Mouse (Mus musculus) adrenal gland, adult 8-10 months (tissue): Measurements from ENCODE around the gene Bbs9. TPM values are rescaled to one million over a fixed set of nuclear protein-coding genes. Genes with fewer than 3 reads are reported as not detected.

Experiments used
- DNase-seq: peaks from one replicate; pipeline ENCODE4 v3.0.0; 2022
- total RNA-seq, 4 experiments: library from RNA; stranded (reverse); gene quantifications; 2 replicates each; pipeline ENCODE4 v1.2.4; 2022

The Bbs9 gene
- total RNA-seq, 4 experiments from 2014 or later = 18.1 to 34.9 (median 27.1) TPM

DNA sequence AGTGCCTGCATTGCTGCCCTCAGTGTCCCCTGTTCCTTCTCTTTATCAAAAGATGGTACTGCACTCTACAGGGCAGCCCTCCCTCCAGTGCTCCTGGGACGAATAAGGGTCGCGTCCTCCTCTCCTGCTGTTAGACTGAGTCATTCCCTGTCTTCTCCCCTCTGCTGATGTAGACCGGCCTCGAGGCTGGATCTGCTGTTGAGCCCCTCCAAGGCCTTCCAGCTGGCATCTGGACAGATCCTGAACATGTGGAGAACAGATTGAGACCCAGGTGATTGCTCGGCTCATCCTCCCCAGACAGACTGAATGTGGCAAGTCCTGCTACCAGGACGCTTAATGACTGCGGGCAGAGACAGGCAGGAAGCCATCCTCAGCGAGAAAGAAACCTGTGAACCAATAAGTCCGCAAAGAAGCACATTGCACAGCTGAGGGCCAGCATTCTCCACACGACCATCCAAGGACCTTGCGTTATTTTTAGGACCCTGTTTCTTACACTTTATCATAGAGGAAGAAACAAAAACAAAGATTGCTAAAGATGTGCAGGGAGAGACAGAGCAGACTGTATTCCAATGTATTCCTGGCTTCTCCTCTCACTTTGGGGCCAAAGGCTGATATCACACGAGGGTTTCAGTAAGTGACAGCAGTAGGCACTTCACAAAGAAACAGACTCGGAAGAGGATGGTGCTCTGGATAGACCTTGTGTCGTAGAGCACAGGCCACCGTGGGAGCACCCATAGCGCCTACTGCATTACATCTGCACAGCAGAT lies 275.4 kb downstream of the Bbs9 start:
- peak; percentile 3 for DNase-seq

DNA sequence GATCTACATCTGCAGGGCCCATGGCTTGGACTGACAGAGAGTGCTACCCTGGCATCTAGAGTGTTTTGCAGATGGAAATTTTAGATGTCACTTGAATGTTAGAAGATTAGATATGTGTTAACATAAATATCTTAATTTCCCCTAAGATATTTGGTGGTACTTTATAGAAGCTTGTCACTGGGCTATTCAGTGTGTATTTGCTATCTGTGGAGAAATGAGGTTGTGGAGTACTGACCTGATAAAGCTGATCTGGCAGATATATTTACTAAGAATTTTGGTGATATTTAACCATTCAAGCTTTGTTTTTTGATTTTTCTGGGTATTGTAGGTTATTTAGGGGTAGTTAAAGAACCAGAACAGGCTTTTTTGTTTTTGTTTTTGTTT lies 276.0 kb downstream of the Bbs9 start:
- no peak for DNase-seq

DNA sequence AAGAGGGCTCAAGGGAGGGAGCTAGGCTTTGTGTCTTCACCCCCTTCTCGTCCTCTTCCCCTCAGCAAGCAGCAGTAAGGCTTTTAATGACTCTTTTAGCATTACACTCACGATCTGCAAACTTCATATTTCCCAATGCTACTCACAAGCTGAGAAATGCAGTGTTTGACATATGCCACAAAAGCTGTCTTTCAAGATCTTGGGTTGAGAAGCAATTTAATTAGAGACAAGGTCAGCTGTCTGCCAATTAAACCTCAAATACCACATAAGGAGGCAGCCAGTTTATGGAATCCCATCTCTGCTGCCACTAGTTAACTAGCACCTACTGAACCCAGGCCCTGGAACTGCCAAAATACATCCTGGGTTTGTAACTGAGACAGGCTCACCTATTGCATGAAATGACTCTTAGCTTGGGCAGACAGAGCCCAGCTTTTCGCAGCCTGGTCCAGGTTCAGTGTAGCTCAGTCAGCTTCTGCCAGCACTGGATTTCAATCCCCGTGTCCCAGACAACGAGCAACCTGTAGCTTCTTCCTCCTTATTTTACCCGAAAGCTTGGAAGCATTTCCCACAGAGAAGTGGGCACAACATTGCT lies 278.7 kb downstream of the Bbs9 start:
- DNase-seq = no peak

DNA sequence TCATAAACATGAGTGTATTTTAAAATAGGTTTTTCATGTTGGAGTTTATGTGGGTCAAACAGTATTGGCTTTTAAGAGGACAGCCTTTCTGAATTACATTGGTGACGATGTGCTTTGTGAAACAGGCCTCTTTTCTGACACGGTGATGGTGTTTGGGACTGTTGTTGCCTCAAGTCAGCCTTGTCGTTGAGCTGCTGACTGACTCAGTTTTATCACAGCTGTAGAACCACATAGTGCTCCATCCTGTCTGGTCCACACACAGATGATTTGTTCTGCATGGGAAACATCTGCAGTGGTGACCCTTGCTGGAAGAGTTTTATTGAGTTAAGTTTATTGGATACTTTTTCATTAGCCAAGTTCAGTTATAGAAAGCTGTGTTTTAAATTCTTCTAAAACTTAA lies 283.0 kb downstream of the Bbs9 start:
- DNase-seq = no peak

DNA sequence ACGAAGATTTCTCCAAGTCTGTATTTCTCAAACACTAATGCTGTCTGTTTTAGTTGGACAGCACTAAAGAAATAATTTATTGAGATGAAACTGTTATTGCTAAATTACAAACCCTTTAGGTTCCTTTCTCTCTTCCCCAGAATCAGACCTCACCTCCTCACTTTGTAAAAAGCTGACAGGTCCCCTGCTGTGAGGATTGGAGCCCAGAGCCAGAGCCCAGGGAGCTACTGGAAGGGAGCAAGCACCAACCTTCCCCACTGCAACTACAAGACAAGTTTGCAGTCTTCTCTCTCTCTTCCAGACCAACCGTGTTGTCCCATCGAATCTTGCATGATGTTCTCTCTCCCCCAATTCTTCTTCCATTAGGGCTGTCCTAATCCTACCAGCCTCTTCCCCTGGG lies 283.7 kb downstream of the Bbs9 start:
- DNase-seq = no peak

DNA sequence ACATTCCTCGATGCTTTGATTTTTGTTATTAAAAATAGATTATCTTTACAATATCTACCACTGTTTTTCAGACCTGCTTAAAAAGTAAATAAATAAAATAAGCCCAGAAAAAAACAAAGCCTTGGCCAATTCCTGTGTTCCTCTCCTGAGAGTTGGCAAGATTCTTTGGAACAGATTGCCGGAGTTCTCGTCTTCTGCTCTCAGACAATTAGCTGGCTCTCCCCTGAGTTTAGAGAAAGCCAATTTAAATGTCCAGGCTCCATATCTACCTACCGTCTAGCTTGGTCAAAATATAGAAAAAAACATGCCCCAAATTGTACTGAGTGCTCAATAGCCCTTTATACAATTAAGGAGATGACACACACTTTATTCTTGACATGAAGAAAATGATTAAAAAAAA lies 284.9 kb downstream of the Bbs9 start:
- no peak for DNase-seq

DNA sequence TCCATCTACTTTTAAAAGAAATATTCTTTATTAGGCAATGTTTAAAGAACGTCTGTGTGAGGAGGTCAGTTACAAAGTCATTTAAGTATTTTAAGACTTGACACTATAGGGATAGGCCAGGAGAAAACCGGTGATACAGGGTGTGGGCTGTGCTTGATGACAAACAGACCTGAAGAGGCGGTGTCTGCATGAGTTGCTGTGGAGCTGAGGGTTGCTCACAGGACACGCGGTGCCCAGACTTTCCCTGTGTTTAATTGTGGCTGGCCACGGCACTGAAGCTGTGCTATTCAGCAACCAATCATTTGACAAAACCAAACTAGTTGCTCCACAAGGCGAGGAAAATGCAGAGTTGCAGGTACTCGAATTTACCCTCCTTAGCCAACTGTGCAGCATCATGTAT lies 286.0 kb downstream of the Bbs9 start:
- DNase-seq = no peak

DNA sequence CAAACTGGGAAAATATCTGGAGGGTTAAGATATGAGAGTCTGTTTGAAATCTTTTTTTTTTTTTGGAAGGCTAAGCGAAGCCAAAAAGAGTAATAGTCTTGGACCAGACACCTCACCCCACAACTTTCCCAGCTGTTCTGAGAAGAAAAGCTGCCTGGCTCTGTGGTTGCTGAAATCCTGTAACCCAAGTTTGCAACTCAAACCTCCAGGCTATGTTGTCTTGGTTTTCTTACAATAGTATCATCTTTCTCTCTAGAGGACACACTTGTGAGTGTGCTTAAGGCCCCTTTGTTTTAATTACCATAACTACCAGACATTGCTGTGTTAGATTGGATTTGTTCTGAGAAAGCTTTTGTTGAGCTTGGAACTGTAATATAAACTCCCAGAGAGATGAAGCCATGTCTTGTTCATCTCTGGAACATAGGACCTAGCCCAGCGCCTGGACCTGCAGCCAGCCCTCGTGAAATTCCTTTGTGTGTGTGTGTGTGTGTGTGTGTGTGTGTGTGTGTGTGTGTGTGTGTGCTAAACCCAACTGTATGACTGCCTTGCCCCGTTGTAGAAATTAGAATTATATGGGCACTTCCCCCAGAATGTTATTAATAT lies 290.2 kb downstream of the Bbs9 start:
- DNase-seq = no peak

DNA sequence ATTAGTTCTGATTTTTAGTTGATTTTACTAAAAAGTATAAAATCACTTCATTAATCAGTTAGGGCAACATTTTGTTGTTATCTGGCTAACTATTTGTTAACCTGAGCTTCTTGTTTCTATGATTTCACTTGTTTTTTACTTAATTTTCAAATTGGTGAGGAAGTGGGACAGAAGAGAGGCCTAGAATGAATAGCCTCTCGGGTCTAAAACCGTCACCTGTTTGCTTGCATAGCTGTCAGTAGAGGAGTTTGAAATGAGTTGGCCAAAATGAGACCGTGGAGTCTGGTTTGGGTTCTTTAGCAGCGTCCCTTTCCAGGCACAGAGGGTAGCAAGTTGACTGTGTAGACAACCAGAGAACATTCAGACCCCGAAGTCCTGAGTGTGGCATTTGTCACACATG lies 291.6 kb downstream of the Bbs9 start:
- no peak for DNase-seq

DNA sequence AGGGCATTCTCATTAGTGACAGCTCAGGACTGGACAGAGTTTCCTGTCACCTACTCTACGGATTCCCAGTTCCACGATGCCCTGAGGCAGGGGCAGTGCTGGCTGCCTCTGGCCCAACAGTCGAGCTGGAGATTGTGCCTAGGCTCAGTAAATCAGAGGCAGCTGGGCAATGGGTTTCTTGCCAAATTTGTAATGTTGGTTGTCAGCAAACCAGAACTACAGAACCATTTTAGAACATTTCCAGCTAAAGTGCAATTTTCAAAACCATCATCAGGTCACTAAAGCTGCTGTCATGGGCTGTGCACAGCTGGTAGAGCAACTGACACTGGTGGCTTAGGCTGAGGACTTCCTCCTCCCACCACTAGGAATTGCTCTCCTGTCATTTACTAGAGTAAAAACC lies 292.3 kb downstream of the Bbs9 start:
- DNase-seq = no peak

DNA sequence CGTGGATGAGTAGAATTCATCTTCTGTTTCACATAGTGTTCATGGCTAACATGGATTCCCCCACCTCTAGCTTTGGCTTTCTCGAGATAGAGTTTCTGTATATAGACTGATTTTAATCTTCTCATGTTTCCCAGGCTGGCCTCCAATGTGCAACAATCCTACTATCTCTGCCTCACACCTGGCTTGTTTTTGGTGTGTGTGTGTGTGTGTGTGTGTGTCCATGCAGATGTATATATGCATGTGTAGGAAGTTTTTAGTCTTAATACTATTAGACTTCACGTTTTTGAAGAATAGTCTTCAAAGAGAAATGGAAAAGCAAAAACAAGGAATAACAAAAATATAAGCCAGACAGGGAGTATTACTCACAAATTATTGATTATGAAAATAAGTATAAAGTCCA lies 296.3 kb downstream of the Bbs9 start:
- no peak for DNase-seq

DNA sequence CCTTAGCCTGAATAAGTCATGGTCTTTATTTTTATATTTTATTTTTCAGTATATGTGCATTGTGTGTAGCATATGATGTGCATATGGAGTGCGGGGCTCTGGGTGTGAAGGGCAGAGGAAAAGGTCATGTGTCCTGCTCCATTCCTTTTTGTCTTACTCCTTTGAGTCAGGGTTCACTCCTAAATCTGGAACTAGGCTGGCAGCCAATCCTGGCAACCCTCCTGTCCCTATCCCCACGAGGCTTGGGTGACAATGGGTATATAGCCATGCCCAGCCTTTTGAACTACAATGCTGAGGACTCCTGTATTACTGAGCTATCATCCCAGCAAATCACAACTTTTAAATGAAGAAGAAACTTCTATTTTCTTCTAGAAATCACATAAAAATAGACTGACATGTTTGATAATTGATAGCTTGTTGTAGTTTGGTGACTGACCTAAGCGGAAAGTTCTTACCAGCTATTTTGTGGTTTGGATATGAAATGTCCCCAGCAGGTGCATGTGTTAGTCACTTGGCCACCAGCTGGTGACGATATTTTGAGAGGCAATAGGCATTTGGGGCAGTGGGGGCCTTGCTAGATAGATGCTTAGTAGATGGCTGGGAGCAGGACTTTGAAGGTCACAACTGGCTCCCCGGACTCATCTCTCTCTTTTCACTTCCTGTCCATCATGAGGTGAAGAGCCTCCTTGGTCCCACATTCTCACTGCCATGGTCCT lies 300.9 kb downstream of the Bbs9 start:
- DNase-seq = no peak

DNA sequence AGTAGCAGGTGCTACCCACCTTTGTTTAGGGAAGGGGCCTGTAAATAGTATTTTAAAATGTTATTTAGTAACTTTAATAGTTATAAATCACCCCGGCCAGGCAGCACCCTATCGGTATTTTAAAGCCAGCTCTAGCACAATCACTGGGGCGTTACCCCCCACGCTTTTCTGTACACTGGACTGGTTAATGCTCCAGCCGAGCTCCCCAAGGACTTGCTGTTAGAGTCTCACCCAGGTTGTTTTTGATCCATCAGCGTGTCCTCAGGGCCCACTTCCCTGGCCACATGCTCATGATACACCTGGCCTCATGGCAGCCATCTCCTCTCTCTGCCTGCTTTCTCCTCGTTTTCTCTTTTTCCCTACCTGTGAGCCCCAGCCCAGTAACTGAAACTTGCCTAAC lies 301.9 kb downstream of the Bbs9 start:
- DNase-seq = no peak

DNA sequence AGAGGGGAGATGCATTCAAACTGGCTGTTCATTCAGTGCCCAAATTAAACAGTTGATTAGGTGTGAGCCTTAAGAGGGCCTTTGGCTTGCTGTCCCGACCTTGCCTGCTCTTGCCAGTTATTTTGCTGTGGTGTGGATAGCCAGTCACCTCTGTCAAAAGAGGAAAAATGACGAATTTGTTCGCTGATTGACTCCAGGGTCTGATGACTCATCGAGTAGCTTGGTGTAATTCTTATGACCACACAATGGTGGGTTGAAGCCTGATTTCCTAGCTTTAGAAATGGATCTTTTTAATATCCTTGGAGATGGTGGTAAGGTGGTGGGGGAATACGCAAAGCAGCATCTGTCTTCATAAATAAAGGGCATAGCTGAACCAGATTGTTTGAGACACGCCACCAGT lies 304.1 kb downstream of the Bbs9 start:
- DNase-seq = no peak

DNA sequence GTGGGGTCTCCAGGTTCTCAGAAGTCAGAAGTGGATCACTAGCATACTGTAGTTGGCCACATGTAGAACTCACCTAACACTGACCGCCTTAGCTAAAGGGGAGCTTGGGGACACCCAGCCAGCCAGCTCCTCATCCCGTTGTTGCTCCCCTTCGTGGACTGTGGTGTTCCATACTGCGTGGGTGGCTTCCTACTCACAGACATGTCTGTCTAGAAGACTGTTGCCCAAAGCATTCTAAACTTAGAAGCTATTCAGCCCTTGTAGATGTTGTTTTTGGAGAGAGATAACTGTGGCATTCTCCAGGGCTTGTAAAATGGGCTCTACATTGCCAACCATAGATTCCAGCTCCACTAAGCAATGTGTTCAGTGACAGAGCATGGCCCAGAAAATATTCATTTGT lies 310.5 kb downstream of the Bbs9 start:
- no peak for DNase-seq

DNA sequence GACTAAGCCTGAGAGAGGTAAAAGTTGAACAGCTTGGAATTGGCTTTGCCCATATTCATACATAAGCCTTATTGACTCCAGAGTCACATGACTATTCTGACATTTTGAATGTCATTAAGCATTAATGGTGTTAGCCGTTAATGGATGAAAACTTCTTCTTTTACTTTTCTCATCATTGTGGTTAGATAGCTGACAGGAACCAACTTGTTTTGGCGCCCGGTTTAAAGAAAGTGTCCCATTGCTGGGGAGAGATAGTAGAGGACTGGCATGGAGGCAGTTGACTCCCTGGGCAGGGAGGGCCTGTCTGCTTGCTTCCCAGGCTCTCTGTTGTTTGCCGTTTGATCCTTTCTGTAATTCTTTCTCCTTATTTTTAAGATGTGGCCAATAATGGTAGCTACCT lies 312.9 kb downstream of the Bbs9 start:
- no peak for DNase-seq

DNA sequence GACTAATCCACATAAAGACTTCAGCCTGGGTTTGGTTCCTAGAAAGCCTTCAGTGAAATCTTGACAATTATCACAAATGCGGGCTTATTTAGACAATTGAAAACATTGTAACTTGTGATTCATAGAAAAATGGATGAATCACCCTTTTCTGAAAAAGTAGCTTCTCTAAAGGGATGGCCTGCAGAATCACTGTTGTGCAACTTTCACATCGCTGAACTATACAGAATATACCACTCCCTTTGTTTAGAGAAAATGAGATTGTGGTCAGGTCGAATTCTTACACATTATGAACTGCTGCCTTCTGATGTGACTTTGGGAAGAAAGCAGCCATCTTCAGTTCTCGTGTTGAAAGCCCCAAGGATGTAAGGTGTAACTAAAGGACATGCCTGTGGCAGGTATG lies 313.3 kb downstream of the Bbs9 start:
- DNase-seq = no peak

DNA sequence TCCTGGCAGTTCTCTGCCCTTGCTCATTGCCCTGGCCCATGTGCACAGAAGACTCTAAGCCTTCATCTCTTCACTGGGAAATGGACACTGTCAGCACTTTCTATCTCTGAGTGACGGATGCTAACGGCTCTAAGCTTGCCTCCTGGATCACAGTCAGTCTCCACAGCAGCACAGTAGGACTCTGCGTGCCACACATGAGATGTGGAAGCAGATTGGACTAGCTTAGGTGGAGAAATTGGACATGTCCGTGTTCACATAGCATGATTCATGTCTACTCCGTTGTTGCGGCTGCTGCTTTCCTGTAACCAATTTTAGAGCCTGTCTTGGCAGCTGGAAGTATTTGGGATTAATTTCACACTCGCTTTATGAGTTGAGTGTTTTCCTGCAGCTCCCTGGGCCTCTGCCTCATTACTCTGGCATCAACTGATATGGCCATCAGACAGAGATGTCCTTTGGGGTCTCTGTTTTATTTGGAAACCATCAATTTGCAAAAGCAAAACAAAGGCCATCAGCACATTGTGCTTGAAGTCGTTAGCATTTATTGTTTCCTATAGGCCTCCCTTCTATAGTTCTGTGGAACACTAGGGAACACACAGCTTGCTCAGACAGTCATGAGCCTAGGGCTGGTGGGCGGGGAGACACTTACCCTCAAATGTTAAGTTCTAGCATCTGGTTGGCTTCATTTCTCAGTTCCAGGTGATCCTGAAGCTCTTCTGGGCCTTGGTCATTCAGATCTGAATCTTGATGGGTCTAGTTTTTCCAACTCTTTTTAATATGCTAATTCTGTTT lies 314.1 kb downstream of the Bbs9 start:
- no peak for DNase-seq

DNA sequence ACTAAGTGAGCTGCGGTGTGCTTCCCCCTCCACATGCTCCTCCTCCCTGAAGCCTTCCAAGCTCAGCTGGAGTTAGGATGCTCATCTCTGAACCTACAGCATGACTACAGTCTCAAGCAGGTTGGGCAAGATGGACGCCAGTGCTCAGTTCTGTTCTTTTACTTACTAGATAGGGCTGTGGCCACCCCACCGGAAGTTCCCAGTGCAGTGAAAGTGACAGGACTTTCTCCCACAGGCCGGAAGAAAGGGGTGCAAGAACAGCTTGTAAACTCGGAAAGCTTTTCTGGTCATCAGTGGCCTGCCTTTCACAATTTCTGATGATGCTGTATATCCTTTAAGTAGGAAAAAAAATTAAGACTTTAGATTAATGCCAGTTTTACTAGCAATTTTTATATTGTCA lies 315.7 kb downstream of the Bbs9 start:
- DNase-seq = no peak

DNA sequence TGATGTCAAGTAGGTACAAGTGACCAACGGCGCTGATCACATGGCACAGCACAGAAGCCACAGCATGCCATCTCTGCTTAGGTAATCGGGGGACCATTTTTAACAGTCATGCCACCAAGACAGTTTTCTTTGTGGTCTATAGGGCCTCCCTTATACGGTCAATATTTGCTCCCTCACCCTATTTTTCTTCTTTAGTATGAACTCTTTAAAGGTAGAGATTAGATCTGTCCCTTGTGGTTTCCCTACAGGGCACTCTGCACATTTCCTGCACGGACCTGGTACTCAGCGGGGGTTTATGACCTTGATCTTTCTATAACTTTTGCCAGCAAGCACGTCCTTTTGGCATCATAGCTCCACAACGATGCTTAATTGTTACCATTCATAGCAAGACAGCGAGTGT lies 316.2 kb downstream of the Bbs9 start:
- no peak for DNase-seq

DNA sequence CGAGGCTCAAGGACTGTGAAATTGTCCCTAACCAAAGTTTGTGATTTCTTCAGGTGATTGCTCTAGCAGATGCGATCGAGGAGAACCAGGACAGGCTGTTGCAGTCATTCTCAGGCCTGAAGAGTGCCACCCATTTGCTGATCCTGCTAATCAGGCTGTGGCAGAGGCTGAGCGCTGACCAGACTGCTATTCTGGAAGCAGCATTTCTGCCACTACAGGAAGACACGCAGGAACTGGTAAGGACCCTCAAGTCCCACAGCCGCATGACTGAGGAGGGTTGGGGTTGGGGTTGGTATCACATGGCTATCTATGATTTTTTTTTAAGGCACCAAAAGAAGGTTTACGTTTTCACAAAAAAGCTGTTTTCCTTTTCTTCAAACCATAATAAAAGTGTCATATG lies 318.2 kb downstream of the Bbs9 start:
- DNase-seq = no peak

DNA sequence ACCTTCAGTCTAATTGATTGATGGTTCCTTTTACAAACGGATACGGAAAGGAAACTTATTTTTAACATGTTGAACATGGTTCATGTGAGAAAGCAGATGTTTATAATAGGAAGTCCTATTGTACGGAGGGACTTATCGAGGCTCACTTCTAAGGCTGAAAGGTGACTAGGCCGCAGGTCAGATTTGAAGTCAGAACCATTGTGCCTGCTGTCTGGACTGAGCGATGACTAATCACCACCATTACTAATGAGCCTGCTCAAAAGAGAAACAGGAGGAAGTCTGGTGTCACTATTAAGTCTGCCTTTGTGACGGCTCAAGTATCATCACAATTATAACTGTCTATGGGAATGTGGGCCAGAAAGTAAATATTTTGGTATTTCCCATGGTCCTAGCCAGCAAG lies 325.2 kb downstream of the Bbs9 start:
- DNase-seq = no peak

DNA sequence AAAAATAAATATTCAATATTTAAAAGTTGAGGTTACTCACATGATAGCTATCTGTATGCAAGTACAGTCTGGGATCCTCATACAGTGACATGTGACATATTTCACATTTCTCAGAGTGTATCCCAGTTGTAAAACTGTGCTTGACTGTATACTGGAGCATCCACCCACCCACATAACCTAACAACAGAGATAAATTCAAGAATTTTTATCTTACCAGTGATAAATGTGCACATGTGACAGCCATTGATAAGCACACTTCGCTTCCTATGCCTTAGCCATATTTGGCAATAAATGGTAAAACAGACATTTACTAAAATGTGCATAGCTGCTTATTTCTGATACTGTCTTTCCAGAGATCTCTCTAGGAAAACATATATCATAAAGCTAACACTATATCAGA lies 330.5 kb downstream of the Bbs9 start:
- no peak for DNase-seq
